Mouse (Mus musculus) stomach, embryonic 14.5 days (tissue): Measurements from ENCODE around the gene Grin2b. TPM values are rescaled to one million over a fixed set of nuclear protein-coding genes. Genes with fewer than 3 reads are reported as not detected.

Experiments
- ATAC-seq: fragments of 200-750 bp; cut with Nextera tagmentation; 2 replicates; pipeline ENCODE4 v1.8.0; 2017; ENCODE audit warnings: low read depth, moderate TSS enrichment; ENCODE audit not compliant: insufficient number of reproducible peaks, insufficient read depth, low FRiP score
- H3K27ac ChIP-seq: fragments of 300-500 bp; sonication (generic); 2 replicates; pipeline ENCODE4 v1.5.1; 2014; ENCODE audit warnings: mild to moderate bottlenecking, low read length, moderate library complexity, mixed read lengths
- H3K27me3 ChIP-seq: fragments of 300-500 bp; sonication (generic); 2 replicates; pipeline ENCODE4 v1.6.1; 2014; ENCODE audit warnings: low read length, control low read depth, mixed read lengths; ENCODE audit not compliant: control insufficient read depth, insufficient read depth
- H3K36me3 ChIP-seq: fragments of 300-500 bp; sonication (generic); 2 replicates; pipeline ENCODE4 v1.6.1; 2014; ENCODE audit warnings: mild to moderate bottlenecking, control low read depth, low read length, moderate library complexity, mixed read lengths; ENCODE audit not compliant: control insufficient read depth, insufficient read depth
- H3K4me1 ChIP-seq: fragments of 300-500 bp; sonication (generic); 2 replicates; pipeline ENCODE4 v1.6.1; 2014; ENCODE audit warnings: low read length, control low read depth, mixed read lengths; ENCODE audit not compliant: control insufficient read depth, insufficient read depth
- H3K4me2 ChIP-seq: fragments of 300-500 bp; sonication (generic); replicated peaks from 2 replicates; pipeline ENCODE4 v1.6.1; 2014; ENCODE audit warnings: low read depth, low read length, control low read depth
- H3K4me3 ChIP-seq: fragments of 300-500 bp; sonication (generic); 2 replicates; pipeline ENCODE4 v1.5.1; 2014; ENCODE audit warnings: low read depth, low read length, control low read depth
- H3K9ac ChIP-seq: fragments of 300-500 bp; sonication (generic); replicated peaks from 2 replicates; pipeline ENCODE4 v1.6.1; 2014; ENCODE audit warnings: low read depth, mild to moderate bottlenecking, control low read depth, low read length, moderate library complexity, mixed read lengths
- H3K9me3 ChIP-seq: fragments of 300-500 bp; sonication (generic); 2 replicates; pipeline ENCODE4 v1.6.1; 2016; ENCODE audit warnings: low read depth, low read length, control low read depth; ENCODE audit not compliant: control insufficient read depth
- WGBS: fragments of 180-500 bp; shearing (Covaris S2); extraction: QIAGEN DNeasy Blood & Tissue Kit; methylation state at CpG from one replicate; pipeline ENCODE4 v1.1.7; 2014; 5-methylcytosine and 5-hydroxymethylcytosine counted together
- polyA plus RNA-seq: library from polyadenylated mRNA; unstranded; fragments of >200 nt; fragmentation: Nextera tagmentation; extraction: Ambion mirVana; gene quantifications from 2 replicates; pipeline ENCODE4 v1.2.1, GENCODE M21; 2014

The Grin2b gene
- polyA plus RNA-seq, 1 experiment from 2014 or later: 1.8 TPM

DNA sequence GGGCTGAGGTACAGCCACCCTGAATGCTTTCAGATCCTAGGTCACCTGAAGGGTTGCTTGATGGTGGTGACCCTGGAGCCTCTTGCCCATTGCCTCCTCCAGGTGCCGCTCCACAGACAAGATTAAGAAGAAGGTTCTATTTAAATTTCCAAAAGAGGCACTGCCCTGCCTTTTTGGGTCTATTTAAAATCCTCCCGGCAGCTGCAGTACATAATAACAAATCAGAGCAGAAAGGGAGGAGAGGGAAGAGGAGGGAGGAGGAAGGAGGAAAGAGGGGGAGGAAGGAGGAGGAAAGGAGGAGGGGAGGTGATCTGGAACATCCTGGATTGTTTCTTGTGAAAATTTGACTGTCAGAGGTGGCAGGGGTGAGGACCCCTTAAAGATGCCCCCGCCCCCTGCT lies 197.2 kb downstream of the Grin2b start:
- Histone ChIP-seq H3K4me3 (no peak overlapping the region), H3K4me1 (peaks cover 10% of the 10 kb centered on the region), H3K9ac (no peak overlapping the region), H3K4me2 (no peak overlapping the region), H3K9me3 (no peaks in the 10 kb centered on the region), H3K27ac (no peak overlapping the region), H3K36me3 (no peaks in the 10 kb centered on the region), H3K27me3 (no peaks in the 10 kb centered on the region)
- ATAC-seq: no peak
- 32% methylated on average over 3 of the region's 3 CpGs for WGBS

DNA sequence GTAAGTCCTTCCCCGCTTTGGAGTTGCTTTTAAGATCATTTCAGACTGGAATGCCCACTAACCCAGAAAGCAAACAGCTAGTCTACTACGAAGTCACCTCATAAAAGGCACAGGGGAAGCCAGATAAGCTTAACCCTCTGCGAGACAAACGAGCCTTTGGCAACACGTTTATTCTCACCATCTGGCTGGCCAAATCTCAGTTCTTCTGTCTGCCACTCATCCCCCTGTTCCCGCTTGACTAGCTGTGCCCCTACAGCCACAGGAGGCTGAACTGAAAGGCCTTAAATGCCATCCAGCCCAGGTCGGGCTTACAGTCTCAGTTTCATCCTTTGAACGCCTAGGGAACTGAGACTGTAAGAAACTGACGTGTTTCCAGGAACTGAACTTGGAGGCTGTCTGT lies 200.8 kb downstream of the Grin2b start:
- WGBS: 57% methylated on average over 9 of the region's 9 CpGs
- Histone ChIP-seq H3K27ac (no peak overlapping the region), H3K9me3 (no peaks in the 10 kb centered on the region), H3K36me3 (no peaks in the 10 kb centered on the region), H3K9ac (no peak overlapping the region), H3K4me3 (no peak overlapping the region), H3K27me3 (no peaks in the 10 kb centered on the region), H3K4me2 (no peak overlapping the region), H3K4me1 (peaks cover 10% of the 10 kb centered on the region)
- ATAC-seq: no peak

DNA sequence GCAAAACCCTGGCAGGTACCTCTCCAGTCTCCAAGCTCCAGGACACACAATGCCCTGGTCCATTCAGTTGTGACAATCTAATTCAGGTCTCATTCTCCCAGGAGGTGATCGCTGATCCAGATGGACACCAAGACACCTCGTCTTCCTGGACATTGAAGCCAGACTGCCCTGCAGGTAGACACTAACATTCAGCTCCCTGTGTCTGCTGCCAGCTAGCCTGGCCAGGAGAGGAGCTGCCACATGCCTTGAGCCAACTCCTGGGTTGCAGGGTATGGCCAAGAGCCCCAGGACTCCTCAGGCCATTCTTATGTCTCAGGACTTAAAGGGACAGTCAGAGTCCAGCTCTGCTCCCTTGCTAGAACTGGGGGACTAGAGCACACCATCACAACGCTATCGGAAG lies 201.8 kb downstream of the Grin2b start:
- Histone ChIP-seq H3K4me1 (peaks cover 8% of the 10 kb centered on the region), H3K9me3 (no peaks in the 10 kb centered on the region), H3K4me2 (no peak overlapping the region), H3K9ac (no peak overlapping the region), H3K27me3 (no peaks in the 10 kb centered on the region), H3K27ac (no peak overlapping the region), H3K4me3 (no peak overlapping the region), H3K36me3 (no peaks in the 10 kb centered on the region)
- ATAC-seq: no peak
- 94% methylated on average over 4 of the region's 4 CpGs for WGBS

DNA sequence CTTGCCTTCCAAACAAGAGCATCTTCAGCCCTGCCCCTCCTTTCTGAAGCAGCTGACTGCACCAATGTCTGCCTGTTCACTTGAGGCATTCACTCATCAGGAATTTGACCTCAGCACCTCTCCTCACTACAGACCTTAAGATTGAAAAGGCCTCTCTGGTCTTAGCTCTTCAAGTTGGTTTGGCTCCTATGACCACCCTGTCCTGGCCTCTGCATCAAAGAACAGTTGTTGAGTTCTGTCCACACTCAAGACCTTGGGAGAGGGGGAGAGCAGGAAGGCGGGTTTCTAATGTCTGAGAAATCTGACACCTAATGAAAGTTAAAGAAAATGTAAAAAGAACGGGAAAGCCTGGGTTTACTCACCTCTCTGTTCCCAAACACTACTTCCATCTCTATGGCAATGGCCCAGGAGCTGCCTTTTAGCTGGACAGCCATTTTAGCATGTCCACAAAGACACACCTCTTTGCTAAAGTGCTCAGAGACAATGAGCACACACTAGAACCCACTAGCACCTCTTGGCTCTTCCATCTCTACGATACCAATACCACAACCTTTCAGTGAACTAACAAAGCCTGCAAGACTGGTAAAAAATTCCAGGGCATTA lies 202.5 kb downstream of the Grin2b start:
- no peak overlapping the region for H3K4me2 ChIP-seq
- no peak overlapping the region for H3K9ac ChIP-seq
- no peaks in the 10 kb centered on the region for H3K36me3 ChIP-seq
- 0 out of 2 replicates have a peak, but pooled peaks cover 2% of the 10 kb centered on the region for H3K4me1 ChIP-seq
- H3K27me3 ChIP-seq: no peaks in the 10 kb centered on the region
- H3K27ac ChIP-seq: no peak overlapping the region
- H3K4me3 ChIP-seq: no peak overlapping the region
- ATAC-seq: no peak
- H3K9me3 ChIP-seq: no peaks in the 10 kb centered on the region
- 43% methylated on average over 3 of the region's 3 CpGs for WGBS

DNA sequence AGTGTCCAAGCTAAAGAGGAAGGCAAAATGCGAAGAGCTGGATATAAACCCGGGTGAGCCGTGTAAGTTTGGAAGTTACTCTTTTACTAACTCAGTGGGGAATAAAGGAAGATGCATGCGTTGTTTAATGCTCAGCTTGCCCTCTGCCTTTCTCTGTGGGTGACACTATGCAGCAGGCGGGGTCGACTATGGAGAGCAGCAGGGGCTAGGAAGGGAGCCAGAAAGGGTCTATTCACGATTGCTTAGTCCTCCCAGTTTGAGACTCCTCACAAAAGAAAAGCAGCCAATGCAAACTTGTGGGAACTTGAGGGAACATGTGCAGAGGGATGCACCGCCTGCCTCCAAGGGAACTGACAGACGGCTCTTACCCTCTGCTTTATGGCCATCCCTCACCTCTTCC lies 211.5 kb downstream of the Grin2b start:
- Histone ChIP-seq H3K27ac (no peak overlapping the region), H3K27me3 (no peaks in the 10 kb centered on the region), H3K36me3 (no peaks in the 10 kb centered on the region), H3K4me1 (0 out of 2 replicates have a peak, but pooled peaks cover 2% of the 10 kb centered on the region), H3K4me2 (no peak overlapping the region), H3K4me3 (no peak overlapping the region), H3K9me3 (no peaks in the 10 kb centered on the region), H3K9ac (no peak overlapping the region)
- 60% methylated on average over 9 of the region's 9 CpGs for WGBS
- ATAC-seq: no peak

DNA sequence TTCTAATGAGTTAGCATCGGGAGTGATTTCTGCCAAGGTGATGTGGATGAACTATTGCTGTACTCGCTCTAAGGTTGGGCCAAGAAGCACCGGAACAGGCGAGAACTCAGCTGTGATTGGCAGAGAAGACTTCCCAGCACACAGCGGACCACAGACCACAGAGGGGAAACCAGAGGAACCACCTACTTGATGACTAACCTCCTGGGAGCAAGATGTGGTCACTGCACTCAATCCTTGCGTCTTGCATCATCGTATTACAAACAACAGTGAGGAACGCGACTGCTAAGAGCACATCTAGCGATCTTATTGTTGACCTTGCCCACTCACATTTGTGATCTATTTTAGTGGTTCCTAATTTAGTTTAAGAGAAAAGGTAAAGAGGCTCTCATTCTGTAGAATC lies 213.7 kb downstream of the Grin2b start:
- Histone ChIP-seq H3K4me1 (no peaks in the 10 kb centered on the region), H3K4me3 (no peak overlapping the region), H3K27me3 (no peaks in the 10 kb centered on the region), H3K9ac (no peak overlapping the region), H3K27ac (no peak overlapping the region), H3K4me2 (no peak overlapping the region), H3K36me3 (no peaks in the 10 kb centered on the region), H3K9me3 (no peaks in the 10 kb centered on the region)
- WGBS: 87% methylated on average over 10 of the region's 10 CpGs
- ATAC-seq: no peak

DNA sequence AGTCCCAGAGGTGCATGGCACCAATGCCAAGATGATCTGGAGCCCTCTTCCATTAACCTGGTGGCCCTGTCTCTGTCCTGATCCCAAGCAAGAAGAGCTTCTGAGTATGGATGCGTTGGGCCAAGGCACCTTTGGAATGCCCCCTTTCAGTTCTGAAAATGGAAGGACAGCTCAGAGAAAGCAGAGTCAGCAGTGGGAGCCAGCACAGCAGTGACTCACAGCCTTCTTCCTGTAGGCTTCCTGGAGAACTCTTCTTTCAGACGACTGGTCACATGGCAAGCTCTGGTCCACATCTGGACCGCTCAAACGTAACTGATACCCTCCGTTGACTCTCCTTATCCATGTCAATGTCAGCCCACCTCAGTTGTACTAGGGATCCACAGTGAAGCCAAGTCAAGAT lies 221.6 kb downstream of the Grin2b start:
- H3K4me3 ChIP-seq: no peak overlapping the region
- no peaks in the 10 kb centered on the region for H3K27me3 ChIP-seq
- WGBS: 83% methylated on average over 5 of the region's 5 CpGs
- ATAC-seq: no peak
- H3K36me3 ChIP-seq: no peaks in the 10 kb centered on the region
- H3K4me1 ChIP-seq: no peaks in the 10 kb centered on the region
- H3K4me2 ChIP-seq: no peak overlapping the region
- H3K27ac ChIP-seq: no peak overlapping the region
- no peak overlapping the region for H3K9ac ChIP-seq
- no peaks in the 10 kb centered on the region for H3K9me3 ChIP-seq

DNA sequence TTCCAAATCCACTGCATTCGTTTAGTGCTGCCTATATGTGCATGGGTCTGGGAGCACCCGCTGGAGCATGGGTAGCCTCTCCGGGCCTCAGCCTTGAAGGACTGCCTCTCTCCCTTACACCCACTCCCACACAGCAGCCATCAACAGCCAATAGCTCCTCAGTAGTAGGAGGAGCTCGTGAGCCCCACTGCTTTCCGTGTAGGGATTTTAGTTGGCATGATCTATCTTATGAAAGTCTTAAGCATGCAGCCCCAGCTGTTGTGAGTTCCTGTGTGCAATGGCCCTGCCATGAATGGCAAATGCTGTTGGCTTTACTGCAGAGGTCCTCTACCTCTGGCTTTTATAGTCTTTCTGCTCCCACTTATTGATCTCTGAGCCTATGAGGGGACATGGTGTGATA lies 227.8 kb downstream of the Grin2b start:
- H3K27me3 ChIP-seq: no peaks in the 10 kb centered on the region
- no peak overlapping the region for H3K4me3 ChIP-seq
- 73% methylated on average over 5 of the region's 5 CpGs for WGBS
- H3K36me3 ChIP-seq: no peaks in the 10 kb centered on the region
- no peak for ATAC-seq
- no peak overlapping the region for H3K27ac ChIP-seq
- no peak overlapping the region for H3K4me2 ChIP-seq
- H3K9me3 ChIP-seq: no peaks in the 10 kb centered on the region
- no peaks in the 10 kb centered on the region for H3K4me1 ChIP-seq
- H3K9ac ChIP-seq: no peak overlapping the region

DNA sequence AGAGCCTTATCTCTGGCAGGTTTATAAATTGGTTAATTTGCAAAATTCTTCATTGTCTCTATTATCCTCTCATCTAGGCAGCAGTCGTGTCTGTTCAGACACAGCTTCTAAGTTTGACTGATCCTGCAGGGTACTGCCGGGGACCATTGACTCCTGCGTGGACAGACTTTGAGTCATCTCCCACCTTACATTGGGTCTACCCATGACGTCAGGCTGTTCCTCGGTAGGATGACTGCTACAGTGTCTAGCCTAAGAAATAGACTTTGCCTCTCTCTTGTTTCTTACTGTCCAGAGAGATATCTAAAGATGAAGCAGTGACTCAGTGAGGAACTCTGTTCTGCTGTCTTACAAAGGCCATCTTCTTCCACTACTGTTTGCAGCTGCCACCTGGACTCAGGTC lies 229.0 kb downstream of the Grin2b start:
- Histone ChIP-seq H3K27ac (no peak overlapping the region), H3K36me3 (no peaks in the 10 kb centered on the region), H3K4me1 (no peaks in the 10 kb centered on the region), H3K4me2 (no peak overlapping the region), H3K27me3 (no peaks in the 10 kb centered on the region), H3K9me3 (no peaks in the 10 kb centered on the region), H3K4me3 (no peak overlapping the region), H3K9ac (no peak overlapping the region)
- ATAC-seq: no peak
- 76% methylated on average over 5 of the region's 5 CpGs for WGBS
